Mouse (Mus musculus): Measurements from ENCODE around the gene Ptprn2. TPM values are rescaled to one million over a fixed set of nuclear protein-coding genes. Genes with fewer than 3 reads are reported as not detected.

Ptprn2 gene
- total and polyA plus RNA-seq, 3 experiments: 0.17 TPM; not detected in 2

DNA sequence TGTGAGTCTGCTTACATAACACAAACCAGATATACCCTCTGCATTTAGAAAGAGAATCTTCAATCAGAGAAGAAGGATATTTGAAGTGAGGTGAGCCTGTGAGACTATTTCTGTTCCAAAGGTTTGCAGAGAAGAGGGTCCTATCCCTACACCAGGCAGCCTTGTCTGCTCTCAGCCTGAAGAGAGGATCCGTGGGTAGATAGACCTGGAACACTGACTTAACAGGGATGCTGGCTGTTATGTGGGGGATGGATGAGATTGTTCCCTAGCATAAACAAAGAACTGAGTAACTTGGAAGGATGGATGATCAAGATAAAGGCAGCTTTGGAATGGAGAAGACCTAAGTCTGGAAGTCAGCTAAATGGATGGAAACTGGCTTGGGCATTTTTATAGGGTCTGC is 294.9 kb downstream of the Ptprn2 start:
- TF ChIP-seq MXI1 (IDR thresholded peaks at IDR 0.05; ENCODE audit: low read depth, low read length) (no peak), PAX5 (IDR thresholded peaks at IDR 0.05; ENCODE audit: low read length) (no peak), POLR2A (IDR thresholded peaks at IDR 0.05; ENCODE audit: low read depth, low read length) (no peak), USF1 (IDR thresholded peaks at IDR 0.05; ENCODE audit: low read depth, low read length) (no peak), CTCF (conservative IDR thresholded peaks at IDR 0.05 in 1 of 2, IDR thresholded peaks at IDR 0.05 in 1 of 2; ENCODE audit: low read depth in 2 of 2, low read length in 2 of 2) (no peak), ETS1 (conservative IDR thresholded peaks at IDR 0.05; ENCODE audit: low read depth, low read length) (no peak), BHLHE40 (IDR thresholded peaks at IDR 0.05; ENCODE audit: low read depth, low read length) (no peak), ZKSCAN1 (IDR thresholded peaks at IDR 0.05; ENCODE audit: borderline replicate concordance, low read depth, low read length) (no peak), ELF1 (IDR thresholded peaks at IDR 0.05; ENCODE audit: low read depth, low read length) (no peak), RCOR1 (conservative IDR thresholded peaks at IDR 0.05; ENCODE audit: low read depth, low read length) (no peak), CHD2 (IDR thresholded peaks at IDR 0.05; ENCODE audit: low read length) (no peak), ZC3H11A (IDR thresholded peaks at IDR 0.05; ENCODE audit: low read depth, low read length) (no peak), TBP (conservative IDR thresholded peaks at IDR 0.05; ENCODE audit: low read depth, low read length) (no peak), MYC (IDR thresholded peaks at IDR 0.05; ENCODE audit: low read depth, low read length) (no peak), USF2 (conservative IDR thresholded peaks at IDR 0.05; ENCODE audit: low read depth, low read length) (no peak)
- dilution Hi-C loops (cut with MboI; ENCODE audit: extremely low pct_ligation_motif_present, extremely low pct_unique_long_range_greater_than_20kb, low sequenced_read_pairs) (no loop called here), in situ Hi-C loops (cut with MboI; ENCODE audit: low pct_ligation_motif_present, low pct_unique_long_range_greater_than_20kb, low sequenced_read_pairs) (no loop called here)
- H3K36me3 ChIP-seq (replicated peaks in 1 of 2; ENCODE audit: control insufficient read depth in 1 of 2, insufficient read depth in 1 of 2, low read length in 1 of 2): no peaks in the 10 kb centered on the region
- H3K79me2 ChIP-seq (replicated peaks; ENCODE audit: control insufficient read depth, extremely low read depth, insufficient read depth, poor library complexity, severe bottlenecking): no peaks in the 10 kb centered on the region
- no peak overlapping the region for H3K4me2 ChIP-seq (ENCODE audit: insufficient read depth, low read depth, poor library complexity, severe bottlenecking)
- no peaks in the 10 kb centered on the region for H3K4me1 ChIP-seq (ENCODE audit: control insufficient read depth in 1 of 2, insufficient read depth in 2 of 2)
- H3K27me3 ChIP-seq (replicated peaks): peaks cover 26% of the 10 kb centered on the region
- no peak for DNase-seq (ENCODE audit: extremely low read depth)
- H3K9ac ChIP-seq (ENCODE audit: insufficient read depth, low read depth): no peak overlapping the region
- no peak overlapping the region for H3K4me3 ChIP-seq (replicated peaks in 1 of 3; ENCODE audit: low read depth in 2 of 3, low read length in 2 of 3, poor library complexity in 1 of 3)
- H3K9me3 ChIP-seq (replicated peaks; ENCODE audit: low read length): no peaks in the 10 kb centered on the region
- no peak overlapping the region for H3K27ac ChIP-seq (ENCODE audit: insufficient read depth, low read depth)

GRCm38 (mm10) chr12:116785731-116786130 is 300.2 kb downstream of the Ptprn2 start:
- TF ChIP-seq MAFK (IDR thresholded peaks at IDR 0.05; ENCODE audit: insufficient replicate concordance, low read length) (no peak), PAX5 (IDR thresholded peaks at IDR 0.05; ENCODE audit: low read length) (no peak), KAT2A (IDR thresholded peaks at IDR 0.05; ENCODE audit: insufficient replicate concordance, low read length) (no peak), ZNF384 (IDR thresholded peaks at IDR 0.05; ENCODE audit: low read depth, low read length) (no peak), TCF12 (IDR thresholded peaks at IDR 0.05; ENCODE audit: low read depth, low read length) (no peak), ZC3H11A (IDR thresholded peaks at IDR 0.05; ENCODE audit: low read depth, low read length) (no peak), HCFC1 (IDR thresholded peaks at IDR 0.05; ENCODE audit: low read depth, low read length) (no peak), CHD2 (IDR thresholded peaks at IDR 0.05; ENCODE audit: low read length) (no peak), ELF1 (IDR thresholded peaks at IDR 0.05; ENCODE audit: low read depth, low read length) (no peak), ETS1 (conservative IDR thresholded peaks at IDR 0.05; ENCODE audit: low read depth, low read length) (no peak), EP300 (IDR thresholded peaks at IDR 0.05; ENCODE audit: low read length) (no peak)
- Histone ChIP-seq H3K27me3 (replicated peaks) (peaks cover 13% of the 10 kb centered on the region), H3K27ac (ENCODE audit: insufficient read depth, low read depth) (no peak overlapping the region), H3K36me3 (replicated peaks in 1 of 2; ENCODE audit: control insufficient read depth in 1 of 2, insufficient read depth in 1 of 2, low read length in 1 of 2) (no peaks in the 10 kb centered on the region), H3K4me2 (ENCODE audit: insufficient read depth, low read depth, poor library complexity, severe bottlenecking) (no peak overlapping the region; the same call in 1 of the 2 replicates), H3K9ac (ENCODE audit: insufficient read depth, low read depth) (no peak overlapping the region), H3K9me3 (replicated peaks; ENCODE audit: low read length) (no peaks in the 10 kb centered on the region), H3K79me2 (replicated peaks; ENCODE audit: control insufficient read depth, extremely low read depth, insufficient read depth, poor library complexity, severe bottlenecking) (no peaks in the 10 kb centered on the region), H3K4me3 (replicated peaks in 1 of 3; ENCODE audit: low read depth in 2 of 3, low read length in 2 of 3, poor library complexity in 1 of 3) (no peak overlapping the region), H3K4me1 (ENCODE audit: control insufficient read depth in 1 of 2, insufficient read depth in 2 of 2) (no peaks in the 10 kb centered on the region)
- no peak for DNase-seq (ENCODE audit: extremely low read depth)
- dilution Hi-C loops (cut with MboI; ENCODE audit: extremely low pct_ligation_motif_present, extremely low pct_unique_long_range_greater_than_20kb, low sequenced_read_pairs): no loop called here
- in situ Hi-C loops (cut with MboI; ENCODE audit: low pct_ligation_motif_present, low pct_unique_long_range_greater_than_20kb, low sequenced_read_pairs): no loop called here
